In genomic region chr16:51086556-51086955, GRCm38 (mm10) we compare ENCODE assay signal across 28 mouse cellular contexts.
DNase-seq lines count a peak whose midpoint lies in the region; ATAC-seq lines count a peak whose summit lies in the region.
"Had no signal": no experiment of that assay in that cellular context is flagged by ENCODE, and none has a peak within 500 bp of the region (broad histone marks: within the 10 kb centered on the region; RNA-seq: fewer than 3 reads in every experiment).

No protein-coding gene starts in this region.

- no peak overlapping the region for H3K9ac ChIP-seq in forebrain, embryonic 14.5 days (ENCODE audit: low read length)
- H3K9ac ChIP-seq in forebrain, embryonic 16.5 days (replicated peaks; ENCODE audit: low read depth, low read length): no peak overlapping the region
- no peak overlapping the region for H3K9ac ChIP-seq in midbrain, embryonic 11.5 days (ENCODE audit: low read length)
- H3K9ac ChIP-seq in midbrain, embryonic 15.5 days: no peak overlapping the region
- H3K9ac ChIP-seq: heart, embryonic 12.5 days; hindbrain, embryonic 13.5 days; limb, embryonic 15.5 days; liver, embryonic 14.5 days; neural tube, embryonic 12.5 days had no signal

- H3K27ac ChIP-seq in forebrain, embryonic 14.5 days (ENCODE audit: low read depth, low read length): no peak overlapping the region
- H3K27ac ChIP-seq in forebrain, embryonic 16.5 days (ENCODE audit: low read length): no peak overlapping the region
- no peak overlapping the region for H3K27ac ChIP-seq in midbrain, embryonic 11.5 days (ENCODE audit: low read depth, low read length)
- no peak overlapping the region for H3K27ac ChIP-seq in midbrain, embryonic 15.5 days
- H3K27ac ChIP-seq in limb, embryonic 10.5 days: no peak overlapping the region
- H3K27ac ChIP-seq: heart, adult 2 months; hindbrain, embryonic 13.5 days; layer of hippocampus, adult 2 months; limb, embryonic 15.5 days; liver, embryonic 14.5 days; midbrain, embryonic 10.5 days; neural tube, embryonic 12.5 days had no signal

- no peaks in the 10 kb centered on the region for H3K4me1 ChIP-seq in forebrain, embryonic 14.5 days (ENCODE audit: control insufficient read depth, insufficient read depth, low read length)
- no peaks in the 10 kb centered on the region for H3K4me1 ChIP-seq in forebrain, embryonic 16.5 days (replicated peaks; ENCODE audit: control insufficient read depth, insufficient read depth, low read length)
- no peaks in the 10 kb centered on the region for H3K4me1 ChIP-seq in midbrain, embryonic 11.5 days (ENCODE audit: control insufficient read depth, insufficient read depth, low read length)
- H3K4me1 ChIP-seq in midbrain, embryonic 15.5 days: no peaks in the 10 kb centered on the region
- H3K4me1 ChIP-seq in limb, embryonic 10.5 days: no peaks in the 10 kb centered on the region
- H3K4me1 ChIP-seq: heart, embryonic 12.5 days; hindbrain, embryonic 13.5 days; limb, embryonic 15.5 days; midbrain, embryonic 10.5 days; neural tube, embryonic 12.5 days had no signal

- no peaks in the 10 kb centered on the region for H3K9me3 ChIP-seq in forebrain, embryonic 14.5 days (replicated peaks; ENCODE audit: control insufficient read depth, low read length)
- no peaks in the 10 kb centered on the region for H3K9me3 ChIP-seq in forebrain, embryonic 16.5 days (ENCODE audit: control insufficient read depth, low read length)
- no peaks in the 10 kb centered on the region for H3K9me3 ChIP-seq in midbrain, embryonic 11.5 days (ENCODE audit: control insufficient read depth, low read length)
- H3K9me3 ChIP-seq in midbrain, embryonic 15.5 days: no peaks in the 10 kb centered on the region
- no peaks in the 10 kb centered on the region for H3K9me3 ChIP-seq in limb, embryonic 10.5 days (replicated peaks)
- H3K9me3 ChIP-seq: heart, embryonic 12.5 days; hindbrain, embryonic 13.5 days; limb, embryonic 15.5 days; midbrain, embryonic 10.5 days; neural tube, embryonic 12.5 days had no signal

- peak; percentile 50; the same call in 1 of the 2 replicates for ATAC-seq in forebrain, embryonic 14.5 days
- no peak for ATAC-seq in forebrain, embryonic 16.5 days
- no peak for ATAC-seq in midbrain, embryonic 11.5 days (ENCODE audit: low FRiP score)
- no peak for ATAC-seq in midbrain, embryonic 15.5 days (replicated peaks)
- ATAC-seq: activated CD4-positive, CD25-positive, alpha-beta regulatory T cell, adult 4 months; intestine, postnatal 0 days had no signal

- H3K4me2 ChIP-seq in forebrain, embryonic 14.5 days (ENCODE audit: low read length): no peak overlapping the region
- no peak overlapping the region for H3K4me2 ChIP-seq in forebrain, embryonic 16.5 days (ENCODE audit: low read length)
- H3K4me2 ChIP-seq in midbrain, embryonic 11.5 days: no peak overlapping the region
- H3K4me2 ChIP-seq in midbrain, embryonic 15.5 days: no peak overlapping the region
- H3K4me2 ChIP-seq: heart, embryonic 12.5 days; hindbrain, embryonic 13.5 days; limb, embryonic 15.5 days; neural tube, embryonic 12.5 days had no signal

- no peak overlapping the region for H3K4me3 ChIP-seq in forebrain, embryonic 14.5 days (ENCODE audit: low read depth, low read length)
- no peak overlapping the region for H3K4me3 ChIP-seq in forebrain, embryonic 16.5 days (replicated peaks; ENCODE audit: low read length)
- H3K4me3 ChIP-seq in midbrain, embryonic 11.5 days (ENCODE audit: low read depth, low read length): no peak overlapping the region
- no peak overlapping the region for H3K4me3 ChIP-seq in midbrain, embryonic 15.5 days
- no peak overlapping the region for H3K4me3 ChIP-seq in limb, embryonic 10.5 days
- H3K4me3 ChIP-seq: heart, adult 2 months; heart, embryonic 12.5 days; hindbrain, embryonic 13.5 days; layer of hippocampus, adult 2 months; limb, embryonic 15.5 days; midbrain, embryonic 10.5 days; myocyte; neural tube, embryonic 12.5 days had no signal

- WGBS in forebrain, embryonic 14.5 days: 38% methylated on average over 7 of the region's 7 CpGs
- WGBS in forebrain, embryonic 16.5 days: 43% methylated on average over 7 of the region's 7 CpGs
- WGBS in midbrain, embryonic 11.5 days: 89% methylated on average over 7 of the region's 7 CpGs
- WGBS in midbrain, embryonic 15.5 days: 87% methylated on average over 7 of the region's 7 CpGs
- WGBS in limb, embryonic 10.5 days: 49% methylated on average over 7 of the region's 7 CpGs

- no peaks in the 10 kb centered on the region for H3K27me3 ChIP-seq in forebrain, embryonic 14.5 days (replicated peaks; ENCODE audit: control insufficient read depth, insufficient read depth, low read length)
- no peaks in the 10 kb centered on the region for H3K27me3 ChIP-seq in forebrain, embryonic 16.5 days (replicated peaks; ENCODE audit: control insufficient read depth, insufficient read depth, low read length)
- no peaks in the 10 kb centered on the region for H3K27me3 ChIP-seq in midbrain, embryonic 11.5 days (ENCODE audit: control insufficient read depth, insufficient read depth, low read length)
- H3K27me3 ChIP-seq in midbrain, embryonic 15.5 days (replicated peaks): no peaks in the 10 kb centered on the region
- H3K27me3 ChIP-seq in limb, embryonic 10.5 days (ENCODE audit: low read depth, poor library complexity, severe bottlenecking): no peaks in the 10 kb centered on the region
- H3K27me3 ChIP-seq: heart, embryonic 12.5 days; hindbrain, embryonic 13.5 days; limb, embryonic 15.5 days; neural tube, embryonic 12.5 days had no signal

- DNase-seq in forebrain, embryonic 14.5 days (ENCODE audit: low spot score): peak; percentile 8
- peak; percentile 53 for DNase-seq in midbrain, embryonic 11.5 days (ENCODE audit: low spot score, missing footprints)
- peak; percentile 29 for DNase-seq in limb, embryonic 10.5 days (ENCODE audit: low spot score)
- DNase-seq in thymus, postnatal 4 days: no peak
- DNase-seq: adrenal gland, adult 2 months; adrenal gland, postnatal 36 days; B cell, adult 2 months; cerebellum, adult 2 months; cerebellum, postnatal 36 days; heart, adult 2 months; heart, postnatal 4 days; kidney, postnatal 36 days; layer of hippocampus, postnatal 36 days; left cerebral cortex, postnatal 4 days; lung, adult 2 months; lung, postnatal 14 days had no signal

- no peaks in the 10 kb centered on the region for H3K36me3 ChIP-seq in forebrain, embryonic 14.5 days (ENCODE audit: control insufficient read depth, insufficient read depth, low read length)
- no peaks in the 10 kb centered on the region for H3K36me3 ChIP-seq in forebrain, embryonic 16.5 days (ENCODE audit: control insufficient read depth, insufficient read depth)
- H3K36me3 ChIP-seq in midbrain, embryonic 11.5 days (ENCODE audit: control insufficient read depth, insufficient read depth, low read length): no peaks in the 10 kb centered on the region
- no peaks in the 10 kb centered on the region for H3K36me3 ChIP-seq in midbrain, embryonic 15.5 days (replicated peaks)
- no peaks in the 10 kb centered on the region for H3K36me3 ChIP-seq in limb, embryonic 10.5 days
- H3K36me3 ChIP-seq: heart, embryonic 12.5 days; hindbrain, embryonic 13.5 days; limb, embryonic 15.5 days; midbrain, embryonic 10.5 days; neural tube, embryonic 12.5 days had no signal
